Mouse (Mus musculus) thymus, adult 2 months (tissue): Measurements from ENCODE around the gene Gimap3.

ENCODE experiments used
- CTCF ChIP-seq: fragments of 200-500 bp; IDR thresholded peaks from 2 replicates; pipeline ENCODE4 v1.5.1; 2012; ENCODE audit warnings: mild to moderate bottlenecking, control low read depth, low read length, moderate library complexity, borderline replicate concordance; ENCODE audit not compliant: control insufficient read depth, poor library complexity, insufficient read depth; ENCODE audit errors: extremely low read depth
- POLR2A ChIP-seq: fragments of 200-500 bp; IDR thresholded peaks from 2 replicates; pipeline ENCODE4 v1.6.1; 2012; ENCODE audit warnings: mild to moderate bottlenecking, low read length, control low read depth, moderate library complexity; ENCODE audit not compliant: control insufficient read depth, poor library complexity, insufficient read depth; ENCODE audit errors: extremely low read depth

GRCm38 (mm10) chr6:48768933-48769332, 1.7 kb downstream of the Gimap3 start:
- TF ChIP-seq CTCF (no peak), POLR2A (no peak)
